Mouse (Mus musculus) heart, postnatal 10 days (tissue): ENCODE results near the gene Cox19. TPM values are rescaled to one million over a fixed set of nuclear protein-coding genes. Genes with fewer than 3 reads are reported as not detected.
A peak's percentile ranks its signal among the peaks of the same experiment; 100 is the strongest.
"Not testable (repeated sequence)": the region's sequence is repeated elsewhere in the genome, so short reads cannot be mapped to it uniquely, and the experiment has no call there.

Experiments
- DNase-seq, 2 experiments: peaks; one replicate each; pipeline ENCODE4 v3.0.0; 2021
- intact Hi-C: fragments of 180-260 bp; cut with DNase I; formaldehyde crosslinking; loops from one replicate; pipeline ENCODE4 v1.15.1; 2025
- total RNA-seq, 2 experiments: library from RNA; stranded (reverse); gene quantifications; 2 replicates each; pipeline ENCODE4 v1.2.3; 2021

Gene Cox19
- 10 to 100 TPM; 88.8 to 96.4 TPM for total RNA-seq

GRCm38 (mm10) chr5:139351134-139351533, at the start of gene Cox19:
TSS of gene Cox19 (minus strand) at chr5:139351418.
- no peak for DNase-seq
- intact Hi-C loops: loop anchor here (10.0 kb wide), 1 partner anchor 314 kb away; no protein-coding TSS in a partner anchor

GRCm38 (mm10) chr5:139399991-139400390, 48.8 kb upstream of the Cox19 start:
- intact Hi-C loops: no loop called here
- DNase-seq: no peak

- DNase-seq: no peak
- intact Hi-C loops: loop anchor here (1.0 kb wide), 1 partner anchor 34 kb away; no protein-coding TSS in a partner anchor
Measured at GRCm38 (mm10) chr5:139398786-139399185, 47.6 kb upstream of the Cox19 start.

GRCm38 (mm10) chr5:139397959-139398753, 46.9 kb upstream of the Cox19 start:
- intact Hi-C loops: loop anchor here (1.0 kb wide), 1 partner anchor 34 kb away; no protein-coding TSS in a partner anchor
- peak; percentile 97 to 99 for DNase-seq

- intact Hi-C loops: no loop called here
- no peak for DNase-seq
Measured at GRCm38 (mm10) chr5:139397359-139397916, 46.2 kb upstream of the Cox19 start.

- no peak for DNase-seq
- intact Hi-C loops: no loop called here
Measured at GRCm38 (mm10) chr5:139395528-139395927, 44.3 kb upstream of the Cox19 start.

GRCm38 (mm10) chr5:139394399-139394798, 43.2 kb upstream of the Cox19 start:
- no peak for DNase-seq
- intact Hi-C loops: no loop called here

- intact Hi-C loops: no loop called here
Measured at GRCm38 (mm10) chr5:139393197-139393588, 42.0 kb upstream of the Cox19 start.

GRCm38 (mm10) chr5:139392219-139393196, 41.3 kb upstream of the Cox19 start:
- intact Hi-C loops: no loop called here
- no peak for DNase-seq

More at GRCm38 (mm10) chr5:139393197-139393588, 42.0 kb upstream of the Cox19 start:
- no peak for DNase-seq

GRCm38 (mm10) chr5:139391309-139391990, 40.2 kb upstream of the Cox19 start:
- DNase-seq: no peak
- intact Hi-C loops: no loop called here

- intact Hi-C loops, DNase-seq: not testable (repeated sequence)
Measured at GRCm38 (mm10) chr5:139390324-139391119, 39.3 kb upstream of the Cox19 start.

- intact Hi-C loops: no loop called here
- DNase-seq: peak; percentile 72 to 78
Measured at GRCm38 (mm10) chr5:139389676-139390061, 38.5 kb upstream of the Cox19 start.

- intact Hi-C loops: no loop called here
Measured at GRCm38 (mm10) chr5:139388694-139389675, 37.8 kb upstream of the Cox19 start.

GRCm38 (mm10) chr5:139388195-139388570, 37.0 kb upstream of the Cox19 start:
- intact Hi-C loops: no loop called here
- DNase-seq: no peak

More at GRCm38 (mm10) chr5:139388694-139389675, 37.8 kb upstream of the Cox19 start:
- DNase-seq: no peak

GRCm38 (mm10) chr5:139387329-139388194, 36.3 kb upstream of the Cox19 start:
- intact Hi-C loops: no loop called here
- no peak for DNase-seq

- DNase-seq: no peak
- intact Hi-C loops: no loop called here
Measured at GRCm38 (mm10) chr5:139386047-139386446, 34.8 kb upstream of the Cox19 start.

GRCm38 (mm10) chr5:139384531-139384930, 33.3 kb upstream of the Cox19 start:
- intact Hi-C loops: no loop called here
- peak; percentile 70 for DNase-seq
